In genomic region chr6:92596340-92596739, GRCm38 (mm10) we compare ENCODE assay signal across 16 mouse cellular contexts.
"Had no signal": no experiment of that assay in that cellular context is flagged by ENCODE, and none has a peak within 500 bp of the region (broad histone marks: within the 10 kb centered on the region; RNA-seq: fewer than 3 reads in every experiment).

No protein-coding gene starts in this region.

- ATAC-seq: liver, postnatal 0 days; midbrain, embryonic 16.5 days had no signal

- H3K27me3 ChIP-seq: limb, embryonic 12.5 days; liver, embryonic 13.5 days; lung, embryonic 15.5 days; megakaryocyte, embryonic 14.5 days; stomach, embryonic 15.5 days had no signal

- H3K9ac ChIP-seq: limb, embryonic 12.5 days; liver, embryonic 13.5 days; liver, postnatal 0 days; lung, embryonic 15.5 days; stomach, embryonic 15.5 days had no signal

- H3K9me3 ChIP-seq: limb, embryonic 12.5 days; liver, embryonic 13.5 days; lung, embryonic 15.5 days; stomach, embryonic 15.5 days had no signal

- H3K4me2 ChIP-seq: limb, embryonic 12.5 days; liver, embryonic 13.5 days; lung, embryonic 15.5 days; midbrain, embryonic 11.5 days; stomach, embryonic 15.5 days had no signal

- H3K4me1 ChIP-seq: limb, embryonic 12.5 days; liver, embryonic 13.5 days; lung, embryonic 15.5 days; megakaryocyte, embryonic 14.5 days; stomach, embryonic 15.5 days had no signal

- H3K27ac ChIP-seq: limb, embryonic 12.5 days; liver, embryonic 13.5 days; lung, embryonic 15.5 days; macrophage; stomach, embryonic 15.5 days had no signal

- DNase-seq: kidney, adult 18-20 months; kidney, postnatal 10 days; kidney, postnatal 4 days; liver; liver, embryonic 13.5 days; liver, postnatal 0 days; lung, postnatal 14 days; thymus, adult 2 months; thymus, postnatal 25 days had no signal

- H3K4me3 ChIP-seq: limb, embryonic 12.5 days; liver, embryonic 13.5 days; lung, embryonic 15.5 days; megakaryocyte, embryonic 14.5 days; stomach, embryonic 15.5 days had no signal

- H3K36me3 ChIP-seq: limb, embryonic 12.5 days; liver, embryonic 13.5 days; lung, embryonic 15.5 days; stomach, embryonic 15.5 days had no signal
